Mouse (Mus musculus): Measurements from ENCODE around the gene Crtam.

- TF ChIP-seq CTCF (IDR thresholded peaks at IDR 0.05; ENCODE audit: control insufficient read depth, insufficient read depth, low read length) (no peak), POLR2A (IDR thresholded peaks at IDR 0.05; ENCODE audit: borderline replicate concordance, control insufficient read depth, low read depth, low read length) (no peak)
These were observed 8.0 kb upstream of the Crtam start for GRCm38 (mm10) chr9:41012456-41012855.

All from bone marrow, adult 2 months (tissue).